Mouse (Mus musculus) MEL-GATA-1-ER (cell line): ENCODE results near the gene Cadm2.

Experiments
- DNase-seq: peaks from one replicate; pipeline ENCODE4 v3.0.0-alpha.2; 2012; ENCODE audit warnings: low read depth; ENCODE audit errors: extremely low read depth

Cadm2 gene

DNA sequence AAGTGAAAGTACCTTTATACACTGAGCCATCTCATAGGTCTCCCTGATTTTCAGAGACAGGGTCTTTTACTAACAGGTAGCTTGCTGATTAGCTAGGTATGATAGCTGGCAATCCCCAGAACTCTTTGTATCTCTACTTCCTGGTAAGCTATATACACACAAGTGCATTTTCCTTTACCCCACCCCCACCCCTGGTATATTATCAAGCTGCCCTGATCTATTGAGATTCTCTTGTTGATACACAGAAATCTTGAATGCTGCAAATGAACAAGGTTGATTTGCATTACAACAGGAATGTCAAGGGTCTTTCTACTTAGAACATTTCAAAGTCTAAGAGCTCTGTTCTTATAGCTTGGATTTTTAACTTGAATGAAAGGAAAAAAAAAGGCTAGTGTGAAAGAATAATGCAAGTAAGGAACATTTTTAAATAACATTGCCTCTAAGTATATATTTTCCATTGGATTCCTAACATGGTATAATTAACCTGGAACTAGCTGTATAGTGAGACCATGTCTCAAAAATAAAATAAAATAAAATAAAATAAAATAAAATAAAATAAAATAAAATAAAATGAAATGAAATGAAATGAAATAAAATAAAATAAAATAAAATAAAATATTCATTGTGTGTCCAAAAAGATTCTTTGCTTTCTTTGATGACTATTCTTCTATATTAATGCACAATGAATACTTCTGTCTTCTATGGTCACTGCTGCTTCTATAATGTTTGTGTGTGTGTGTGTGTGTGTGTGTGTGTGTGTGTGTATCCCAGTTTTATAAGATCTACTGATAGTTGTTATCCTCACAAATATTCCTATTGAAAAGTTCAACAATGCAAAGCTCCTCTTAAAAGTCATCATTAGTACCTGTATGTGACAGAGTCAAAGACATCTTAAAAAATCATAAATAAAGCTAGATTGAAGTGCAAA is 858.9 kb downstream of the Cadm2 start:
- no peak for DNase-seq

DNA sequence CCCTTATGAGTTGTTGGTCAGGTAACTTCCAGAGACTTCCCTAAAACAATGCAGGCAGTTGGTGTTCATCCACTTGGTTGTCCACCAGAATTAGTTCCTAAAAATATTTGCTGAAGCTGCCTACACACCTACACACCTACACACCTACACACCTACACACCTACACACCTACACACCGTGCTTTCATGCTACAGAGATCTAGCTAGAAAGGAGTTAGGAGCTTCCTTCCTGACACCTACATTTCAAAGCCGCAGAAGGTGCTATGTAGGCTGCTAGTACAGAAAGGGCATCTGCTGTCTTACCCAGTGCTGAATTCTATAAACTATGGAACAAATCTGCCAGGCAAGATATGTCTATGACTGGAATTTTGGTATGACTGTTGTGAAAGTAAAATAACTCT is 872.2 kb downstream of the Cadm2 start:
- DNase-seq = no peak

DNA sequence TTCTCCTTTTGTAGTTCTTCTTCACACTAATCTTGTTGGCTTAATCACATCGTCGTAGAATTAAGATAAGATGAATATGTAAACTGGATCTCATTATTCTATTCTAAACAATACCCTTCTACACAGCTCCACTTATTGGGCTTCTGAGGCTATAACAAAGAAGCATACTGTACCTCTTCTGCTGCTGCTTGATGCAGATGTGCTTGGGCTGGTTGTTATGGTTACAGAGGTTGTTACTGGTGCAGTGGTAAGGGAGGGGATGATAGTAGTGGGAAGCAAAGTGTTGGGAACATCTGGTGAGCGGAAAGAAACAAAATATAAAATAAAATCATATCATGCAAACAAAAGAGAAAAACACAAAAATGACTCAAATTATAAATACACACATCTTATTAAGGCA is 889.5 kb downstream of the Cadm2 start:
- no peak for DNase-seq

DNA sequence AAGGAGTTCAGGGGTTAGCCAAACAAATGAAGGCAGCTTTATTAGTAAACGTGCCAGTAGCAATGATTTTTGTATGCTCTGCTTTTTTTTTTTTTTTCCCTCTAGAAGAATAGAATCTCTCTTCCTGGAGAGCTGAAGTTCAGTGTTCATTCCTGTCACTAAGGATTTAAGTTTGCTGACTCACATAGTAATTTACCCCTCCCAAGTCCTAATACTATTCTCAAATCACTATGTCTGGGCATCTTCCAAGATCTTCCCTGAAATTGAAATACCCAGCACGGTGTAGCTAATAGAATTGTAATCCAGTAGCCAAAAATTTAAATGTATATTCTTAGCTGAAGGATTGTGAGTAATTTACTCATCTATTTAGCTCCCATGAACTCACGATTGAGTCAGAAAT is 914.2 kb downstream of the Cadm2 start:
- DNase-seq = no peak

DNA sequence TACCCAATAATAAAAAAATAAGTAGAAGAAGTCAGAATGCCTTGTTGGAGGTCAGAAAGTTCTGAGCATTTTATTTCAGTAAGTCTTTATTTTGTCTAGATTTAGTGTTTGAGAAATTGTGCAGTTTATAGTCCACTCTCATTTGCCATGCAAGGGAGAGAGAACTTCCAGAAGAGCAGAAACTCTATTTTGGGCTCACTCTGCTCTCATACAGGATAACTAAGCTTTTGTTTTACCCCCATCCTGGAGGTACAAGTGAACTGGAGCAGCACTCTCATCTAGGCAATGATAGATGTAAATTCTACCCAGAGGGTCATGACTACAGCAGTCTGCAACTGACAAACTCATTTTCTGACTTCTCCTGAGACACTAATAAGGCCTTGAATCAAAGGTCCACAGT is 925.9 kb downstream of the Cadm2 start:
- no peak for DNase-seq

DNA sequence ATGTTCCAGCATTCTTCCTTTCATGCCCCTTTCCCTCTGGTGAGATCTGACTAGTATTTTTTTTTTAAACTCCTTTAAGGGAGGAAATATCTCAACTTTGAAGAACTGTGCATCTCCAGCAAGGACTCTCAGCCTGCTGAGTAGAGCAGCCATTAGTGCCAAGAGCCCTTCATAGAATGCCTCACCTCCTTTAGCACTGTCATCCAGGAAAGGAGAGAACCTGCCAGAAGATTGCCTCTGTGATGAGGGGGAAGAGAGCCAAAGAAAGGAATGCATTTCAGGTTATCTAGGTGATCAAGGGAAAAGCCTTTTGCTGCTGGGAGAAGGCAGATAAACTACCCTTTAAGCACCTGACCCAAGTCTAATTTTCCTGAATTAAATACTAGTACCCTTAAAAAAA is 943.5 kb downstream of the Cadm2 start:
- DNase-seq = no peak

DNA sequence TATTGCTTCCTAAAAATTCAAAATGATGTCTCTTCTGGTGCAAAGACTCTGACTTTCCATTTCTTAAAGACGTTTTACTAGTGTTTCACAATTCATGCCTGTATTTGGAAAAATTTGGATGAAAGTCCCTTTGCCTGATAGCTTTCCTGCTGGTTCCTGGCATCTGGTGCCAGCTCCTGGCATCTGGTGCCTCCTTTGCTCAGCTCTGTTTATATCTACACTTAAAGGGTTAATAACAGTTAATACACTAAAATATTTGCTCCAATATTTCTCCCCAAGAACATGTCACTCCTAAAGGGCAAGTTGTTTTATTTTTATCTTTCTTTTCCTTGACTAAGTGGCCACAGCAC is 969.7 kb downstream of the Cadm2 start:
- no peak for DNase-seq

DNA sequence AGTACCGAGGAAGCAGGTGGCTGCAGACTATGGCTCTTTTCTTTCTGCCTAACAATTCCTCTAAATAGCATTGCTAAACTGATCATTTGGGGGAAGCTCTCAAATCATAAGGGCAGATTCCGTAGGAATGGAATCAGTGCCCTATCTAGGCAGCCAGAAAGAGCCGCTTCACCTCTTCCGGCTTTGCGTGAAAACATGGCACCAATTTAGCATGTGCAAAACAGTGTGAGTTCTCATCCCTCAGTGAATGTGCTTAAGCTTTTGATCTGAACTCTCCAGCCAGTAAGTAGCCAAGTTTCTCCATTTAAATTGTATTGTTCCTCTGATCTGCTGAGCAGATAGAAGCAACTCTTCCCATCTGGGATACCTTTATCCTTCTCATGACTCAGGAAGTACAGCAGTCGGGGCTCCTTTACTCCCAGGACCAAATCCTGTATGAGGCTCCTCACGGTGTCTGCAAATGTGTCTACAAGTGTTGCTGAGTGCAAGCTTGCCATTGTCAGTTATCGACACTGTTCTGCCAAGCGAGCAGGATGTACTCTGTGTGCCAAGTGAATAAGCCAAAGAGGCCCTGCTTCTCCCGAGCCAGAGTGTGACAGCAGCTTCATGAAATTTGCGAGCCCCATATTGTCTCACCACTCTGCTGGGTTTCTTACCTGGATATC is 970.2 kb downstream of the Cadm2 start:
- no peak for DNase-seq

DNA sequence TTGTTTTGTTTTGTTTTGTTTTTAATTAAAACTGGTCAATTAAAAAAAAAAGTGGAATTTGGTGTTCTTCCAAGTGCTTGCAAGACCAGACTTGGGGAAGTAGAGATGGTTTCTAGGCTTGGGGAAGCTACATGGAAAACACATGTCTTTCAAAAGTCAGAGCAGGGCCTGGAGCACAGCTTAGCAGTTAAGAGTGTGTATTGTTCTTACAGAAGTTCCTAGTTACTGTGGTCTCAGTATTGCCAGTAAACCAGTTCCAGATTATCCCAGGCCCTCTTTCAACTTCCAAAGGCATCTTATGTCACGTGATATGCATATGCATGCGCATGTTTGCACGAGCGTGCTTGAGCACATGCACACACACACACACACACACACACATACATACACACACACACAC is 972.9 kb downstream of the Cadm2 start:
- no peak for DNase-seq

DNA sequence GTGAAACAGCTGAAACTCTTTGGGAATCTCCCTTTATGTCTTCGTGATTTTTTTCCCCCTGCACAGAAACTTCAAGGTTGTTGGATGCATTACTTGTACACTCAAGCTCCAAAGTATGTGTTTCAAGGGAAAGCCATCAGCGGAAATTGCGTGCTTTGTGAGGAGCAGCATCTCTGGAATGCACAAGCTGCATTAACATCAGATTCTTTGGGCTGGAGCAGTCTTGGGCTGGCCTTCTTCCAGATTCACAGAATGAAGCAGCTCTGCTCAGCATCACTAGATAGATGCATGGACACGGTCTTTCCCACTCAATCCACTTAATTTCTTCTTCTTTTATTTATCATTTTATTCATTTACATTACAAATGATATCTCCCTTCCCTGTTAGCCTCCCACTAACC is 977.1 kb downstream of the Cadm2 start:
- no peak for DNase-seq

DNA sequence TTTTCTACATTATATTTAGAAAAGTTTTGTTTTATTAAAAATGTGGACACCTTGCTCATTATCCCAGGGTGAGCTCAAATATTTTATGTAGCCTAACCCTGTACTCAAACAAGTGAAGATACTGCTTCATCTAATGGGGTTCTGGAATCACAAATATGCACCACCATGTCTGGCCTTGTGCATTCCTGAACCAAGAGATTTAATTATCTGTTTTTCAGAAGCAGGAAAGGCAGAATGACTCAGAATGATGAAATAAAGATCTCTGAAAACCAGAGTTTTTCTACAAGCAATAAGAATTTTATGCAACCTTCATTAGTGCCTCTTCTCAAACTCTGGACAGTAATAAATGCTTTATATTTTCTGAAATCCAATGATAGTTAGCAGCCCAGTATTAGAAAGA is 993.2 kb downstream of the Cadm2 start:
- no peak for DNase-seq

DNA sequence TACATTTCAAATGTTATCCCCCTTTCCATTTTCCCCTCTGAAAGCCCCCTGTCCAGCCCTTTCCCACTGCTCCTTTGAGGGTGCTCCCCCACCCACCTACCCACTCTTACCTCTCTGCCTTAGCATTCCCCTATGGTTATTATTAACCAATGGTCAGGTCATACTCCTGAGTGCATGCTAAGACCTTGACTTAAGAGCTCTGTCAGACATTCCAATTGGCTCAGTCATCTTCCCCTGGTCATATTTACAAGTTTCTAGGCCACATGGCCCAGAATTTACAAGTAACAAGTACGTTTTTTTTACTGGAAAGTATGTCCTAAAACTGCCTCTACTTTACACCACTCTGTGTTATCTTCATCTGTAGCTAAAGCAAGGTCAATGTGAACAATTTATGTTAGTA is 998.3 kb downstream of the Cadm2 start:
- no peak for DNase-seq

DNA sequence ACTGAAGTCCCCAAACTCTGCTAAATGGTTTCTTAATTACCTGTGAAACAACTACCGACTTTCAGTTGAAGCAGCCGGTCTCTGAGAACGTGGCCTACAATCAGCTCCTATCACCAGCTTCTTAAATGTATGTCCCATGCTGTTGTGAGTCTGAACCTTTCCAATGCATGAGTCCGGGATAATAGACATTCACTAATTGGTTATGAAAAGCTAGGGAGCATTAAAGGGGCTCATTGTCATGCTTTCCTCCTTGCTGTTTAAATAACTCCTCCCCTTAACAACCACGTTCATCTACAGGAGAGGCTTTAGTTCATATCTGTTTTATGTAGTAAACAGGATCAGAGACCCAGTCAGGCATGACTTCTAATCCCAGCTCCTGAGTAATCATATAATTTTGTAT is 1008.1 kb downstream of the Cadm2 start:
- DNase-seq = no peak
